Mouse (Mus musculus): Measurements from ENCODE around the gene Bik.

Gene Bik

DNA sequence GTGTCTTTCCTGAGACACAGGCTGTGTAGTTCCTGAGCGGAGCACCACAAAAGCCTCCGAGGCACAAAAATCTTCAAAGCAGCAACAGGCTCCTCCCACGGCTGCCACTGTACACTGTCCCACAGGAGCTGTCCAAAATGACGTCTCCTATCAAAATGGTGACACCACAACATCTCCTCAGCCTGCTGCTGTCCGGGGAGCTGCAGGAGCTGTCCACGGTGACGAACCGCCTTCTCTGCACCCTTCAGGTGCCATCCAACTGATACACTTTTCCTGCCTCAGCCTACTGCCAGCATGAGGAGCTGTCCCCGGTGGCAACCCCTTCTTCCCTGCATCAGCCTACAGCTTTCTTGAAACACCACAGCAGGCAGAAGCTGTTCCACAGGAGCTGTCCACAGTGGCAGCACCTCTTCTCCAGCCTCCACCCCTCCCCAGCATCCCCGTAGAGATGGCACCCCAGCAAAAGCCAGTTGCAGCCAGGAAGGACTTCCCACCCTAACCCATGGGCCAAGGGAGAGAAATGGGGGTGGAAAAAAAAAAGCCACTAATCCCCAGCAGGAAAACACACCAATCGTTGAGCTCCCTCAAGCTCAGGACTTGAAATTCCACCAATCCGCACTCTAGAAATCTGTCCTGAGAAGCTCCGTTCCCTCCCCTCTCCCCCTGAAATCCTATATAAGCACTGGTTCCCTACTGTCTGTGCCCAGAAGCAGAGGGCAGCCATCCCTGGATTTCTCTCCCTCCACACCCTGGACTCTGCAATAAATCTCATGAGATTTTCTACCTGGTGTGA is 14.0 kb upstream of the Bik start:
- DNase-seq (ENCODE audit: low read depth, low spot score), result no peak

DNA sequence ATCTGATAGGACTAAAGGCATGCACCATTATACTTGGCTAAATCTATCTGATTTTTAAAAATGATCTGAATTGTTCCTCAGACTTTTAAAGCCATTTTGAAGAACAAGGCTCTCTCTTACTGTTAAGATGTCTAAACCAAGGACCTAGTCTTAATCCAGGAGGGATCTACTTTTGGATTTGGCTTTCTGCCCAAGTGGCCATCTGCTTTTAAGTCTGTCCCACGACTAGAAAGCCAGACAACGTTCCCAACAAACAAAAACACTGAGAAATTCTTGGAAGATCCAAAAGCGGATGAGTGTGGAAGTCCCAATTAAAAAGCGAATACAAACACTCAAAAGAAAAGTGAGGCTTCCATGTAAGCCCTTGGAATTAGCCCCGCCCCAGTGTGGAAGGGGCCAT is 11.6 kb upstream of the Bik start:
- DNase-seq (ENCODE audit: low read depth, low spot score), result no peak

DNA sequence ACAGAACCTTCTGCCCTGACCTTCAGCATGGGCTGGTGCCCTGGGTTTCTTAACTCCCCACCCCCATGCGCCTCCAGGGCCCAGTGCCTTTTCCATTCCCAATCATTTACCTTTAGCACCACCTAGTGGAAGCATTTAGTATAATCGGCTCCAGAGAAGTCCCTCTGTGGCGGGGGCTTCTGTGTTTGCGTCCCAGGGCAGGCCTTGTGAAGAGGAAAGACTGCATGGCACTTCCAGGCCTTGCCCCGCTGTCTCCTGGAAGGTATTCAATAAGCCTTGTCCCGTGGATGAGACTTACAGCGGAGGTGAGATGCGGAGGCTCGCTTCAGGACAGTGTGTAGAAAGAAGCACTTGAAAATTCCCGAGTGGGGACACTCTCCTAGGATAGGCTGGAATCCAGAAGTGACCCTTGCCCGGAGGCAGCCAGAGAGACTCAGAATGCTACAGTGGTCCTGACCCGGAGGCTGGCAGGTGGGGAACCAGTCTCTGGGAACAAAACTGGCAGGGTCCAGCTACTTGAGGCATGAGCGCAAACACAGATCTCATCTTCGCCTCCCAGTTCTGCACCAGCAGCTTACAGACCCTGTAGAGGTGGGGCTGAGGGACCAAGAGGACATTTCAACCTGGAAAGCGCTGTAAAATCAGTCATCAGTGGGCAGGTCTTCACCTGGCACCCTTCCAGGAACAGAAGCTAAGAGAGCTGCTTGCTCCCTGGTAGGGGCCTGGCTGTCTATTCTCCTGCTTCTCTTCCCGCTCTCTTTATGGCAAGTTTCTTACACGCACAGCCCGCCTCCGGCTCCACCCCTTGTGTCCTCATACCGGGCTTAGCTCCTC is 8.2 kb upstream of the Bik start:
- peak; percentile 72 for DNase-seq (ENCODE audit: low read depth, low spot score)

DNA sequence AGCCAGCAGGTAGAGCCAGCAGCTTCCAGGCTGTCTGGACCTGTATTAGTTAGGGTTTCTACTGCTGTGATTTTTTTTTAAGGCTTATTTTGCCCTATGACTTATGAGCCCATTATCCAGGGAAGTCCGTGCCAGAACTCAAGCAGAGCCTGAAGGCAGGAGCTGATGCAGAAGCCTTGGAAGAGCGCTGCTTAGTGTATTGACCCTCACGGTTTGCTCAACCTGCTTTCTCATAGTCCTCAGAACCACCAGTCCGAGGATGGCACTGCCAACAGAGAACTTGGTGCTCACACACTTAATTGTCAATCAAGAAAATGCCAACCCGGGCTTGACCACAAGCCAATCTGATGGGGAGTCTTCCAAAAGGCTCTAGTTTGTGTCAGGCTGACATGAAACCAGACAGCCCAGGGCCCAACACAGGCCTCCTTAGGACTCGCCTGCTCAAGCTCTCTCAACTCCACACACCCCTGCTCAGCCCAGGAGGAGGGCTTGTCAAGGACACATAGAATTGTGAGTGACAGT is 5.7 kb upstream of the Bik start:
- no peak for DNase-seq (ENCODE audit: low read depth, low spot score)

DNA sequence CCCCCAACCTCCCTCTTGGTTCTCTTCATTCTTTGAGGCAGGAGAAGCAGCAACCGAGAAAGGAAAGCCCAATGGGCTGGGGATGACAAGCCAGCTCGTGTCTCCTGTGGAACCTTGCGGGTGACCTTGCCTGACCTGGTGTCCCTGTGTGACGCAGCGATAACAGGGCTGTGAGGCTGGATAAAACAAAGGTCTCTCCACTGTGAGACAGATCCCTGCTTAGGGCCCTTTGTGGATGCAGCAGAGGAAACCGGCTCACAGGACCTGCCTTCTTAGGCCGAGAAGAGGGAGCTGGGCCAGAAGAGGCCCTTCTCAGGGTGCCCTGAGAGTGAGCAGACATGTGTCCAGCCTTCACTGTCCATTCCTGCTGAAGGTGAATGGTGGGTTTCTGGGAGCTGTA is 3.5 kb upstream of the Bik start:
- DNase-seq (ENCODE audit: low read depth, low spot score), result no peak

DNA sequence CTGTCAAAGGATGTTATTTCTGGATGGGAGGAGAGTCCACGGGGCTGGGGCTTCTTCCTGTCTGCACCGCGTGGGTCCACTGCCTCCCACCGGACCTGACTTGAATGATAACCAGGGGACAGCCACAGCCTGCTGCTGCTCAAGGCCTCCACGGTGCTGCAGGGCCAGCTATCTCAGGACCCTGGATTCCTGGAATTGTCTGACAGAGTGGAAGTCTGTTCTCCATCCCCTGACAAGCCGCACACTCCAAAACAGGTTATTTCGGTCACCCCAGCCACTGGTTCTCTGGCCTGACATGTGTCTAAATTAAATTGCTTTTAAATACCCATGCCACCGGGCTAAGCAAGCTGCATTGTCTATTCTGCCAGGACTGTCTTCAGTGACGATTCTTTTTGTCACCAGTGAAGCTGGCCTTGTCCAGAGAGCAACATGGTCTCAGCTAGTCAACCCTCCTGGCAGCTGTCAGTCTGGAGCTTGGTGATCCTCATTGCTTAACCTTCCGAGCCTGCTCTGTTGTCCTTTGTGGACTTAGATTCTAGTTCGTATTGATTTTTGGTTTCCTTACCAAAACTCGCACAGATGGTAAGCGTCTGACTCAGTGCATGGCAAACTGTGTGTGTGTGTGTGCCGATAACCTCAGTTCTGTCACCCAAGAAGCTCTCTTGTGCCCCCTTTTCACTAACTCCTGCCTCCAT is 2.9 kb upstream of the Bik start:
- no peak for DNase-seq (ENCODE audit: low read depth, low spot score)

DNA sequence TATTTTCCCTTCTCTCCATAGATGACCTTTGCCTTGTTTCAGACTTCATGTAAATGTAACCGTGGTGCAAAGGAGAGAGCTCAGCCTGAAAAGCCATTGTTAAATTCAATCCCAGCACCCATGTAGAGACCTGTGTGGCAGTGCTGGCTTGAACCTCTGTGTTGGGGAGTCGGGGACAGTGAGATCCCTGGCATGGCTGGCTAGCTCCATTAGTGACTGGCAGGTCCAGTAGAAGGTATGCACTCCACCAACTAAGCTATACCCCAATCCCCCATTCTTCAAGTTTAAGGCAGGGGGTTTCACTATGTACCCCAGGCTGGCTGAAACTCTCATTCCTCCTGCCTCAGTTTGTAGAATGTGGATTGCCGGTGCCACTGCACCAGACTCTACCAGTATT is 2.3 kb upstream of the Bik start:
- no peak for DNase-seq (ENCODE audit: low read depth, low spot score)

DNA sequence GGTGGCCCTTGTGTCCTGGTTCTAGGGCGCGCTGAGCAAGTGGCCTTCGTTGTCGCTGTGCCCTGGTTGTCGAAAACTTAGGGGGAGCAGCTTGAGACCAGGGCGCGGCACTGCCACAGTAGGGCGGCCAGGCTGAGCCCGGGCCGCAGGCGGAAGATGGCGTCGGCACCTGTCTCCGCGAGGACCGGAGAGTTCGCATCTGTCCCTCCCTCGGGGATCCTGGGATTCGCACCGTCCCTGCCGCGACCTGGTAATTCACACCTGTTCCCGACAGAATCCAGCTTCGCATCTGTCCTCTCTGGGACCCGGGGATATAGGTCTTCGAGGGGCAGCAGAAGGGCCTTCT is 403 bp downstream of the Bik start:
- no peak for DNase-seq (ENCODE audit: low read depth, low spot score)

DNA sequence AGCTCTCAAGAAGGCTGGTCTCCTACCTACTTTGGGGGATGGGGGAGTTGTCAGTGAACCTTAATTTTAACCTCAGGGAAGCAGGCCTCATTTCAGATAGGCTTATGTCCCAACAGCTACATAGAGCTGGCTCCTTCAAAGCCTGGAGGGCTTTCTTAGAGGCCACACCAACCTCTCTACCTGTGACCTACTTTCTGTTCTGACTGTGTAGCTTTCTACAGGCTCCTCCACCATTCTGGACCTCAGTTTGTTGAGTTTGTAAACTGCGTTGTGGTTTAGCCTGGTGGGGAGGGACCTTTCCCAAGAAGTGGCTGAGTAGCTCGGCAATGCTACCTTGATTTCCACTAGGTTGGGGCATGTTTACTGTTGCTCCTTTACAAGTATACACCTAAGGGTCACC is 1.1 kb downstream of the Bik start:
- DNase-seq (ENCODE audit: low read depth, low spot score), result no peak

- DNase-seq (ENCODE audit: low read depth, low spot score), result no peak
These were observed 2.2 kb downstream of the Bik start for GRCm38 (mm10) chr15:83528892-83529291.

DNA sequence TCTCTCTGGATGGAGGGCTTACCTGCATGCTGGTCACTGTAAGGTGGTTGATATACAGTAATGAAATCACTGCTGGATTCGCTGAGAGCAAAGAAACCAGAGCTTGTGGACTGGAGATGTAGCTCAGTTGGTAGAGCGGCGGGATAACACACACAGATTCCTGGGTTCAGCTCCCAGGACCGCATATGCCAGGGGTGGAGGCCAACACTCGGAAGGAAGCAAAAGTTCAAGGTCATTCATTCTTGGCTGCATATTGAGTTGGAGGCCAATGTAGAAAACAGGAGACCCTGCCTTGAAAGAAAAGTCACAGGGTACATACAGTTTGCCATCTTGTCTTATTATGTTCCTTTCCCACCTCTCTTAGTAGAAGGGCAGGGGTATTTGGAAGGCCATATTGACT is 3.1 kb downstream of the Bik start:
- no peak for DNase-seq (ENCODE audit: low read depth, low spot score)

- DNase-seq (ENCODE audit: low read depth, low spot score), result no peak
These were observed 3.6 kb downstream of the Bik start for GRCm38 (mm10) chr15:83530233-83530632.

- no peak for DNase-seq (ENCODE audit: low read depth, low spot score)
These were observed 4.0 kb downstream of the Bik start for GRCm38 (mm10) chr15:83530688-83531087.

GRCm38 (mm10) chr15:83531961-83532469 is 5.4 kb downstream of the Bik start:
- no peak for DNase-seq (ENCODE audit: low read depth, low spot score)

DNA sequence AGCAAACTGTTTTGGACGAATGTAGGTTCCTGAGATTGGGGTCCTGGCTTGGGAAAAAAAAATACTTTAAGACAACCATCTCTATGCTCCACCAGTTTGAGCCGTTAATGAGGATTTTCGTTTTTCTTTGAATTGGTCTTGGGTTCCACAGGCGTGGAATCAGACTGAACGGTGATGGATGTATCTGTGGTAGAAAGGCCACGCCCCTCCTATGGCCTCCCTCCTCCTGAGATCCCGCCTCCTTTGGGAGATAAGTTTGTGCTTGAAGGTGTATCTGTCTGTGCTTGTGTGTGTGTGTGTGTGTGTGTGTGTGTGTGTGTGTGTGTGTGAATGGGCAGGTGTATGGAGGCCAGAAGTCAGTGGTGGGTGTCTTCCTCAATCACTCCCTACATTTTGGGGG is 5.9 kb downstream of the Bik start:
- no peak for DNase-seq (ENCODE audit: low read depth, low spot score)

GRCm38 (mm10) chr15:83534960-83535889 is 8.6 kb downstream of the Bik start:
- DNase-seq (ENCODE audit: low read depth, low spot score), result no peak

GRCm38 (mm10) chr15:83535890-83536231 is 9.2 kb downstream of the Bik start:
- DNase-seq (ENCODE audit: low read depth, low spot score), result no peak

GRCm38 (mm10) chr15:83538855-83539254 is 12.2 kb downstream of the Bik start:
- no peak for DNase-seq (ENCODE audit: low read depth, low spot score)

DNA sequence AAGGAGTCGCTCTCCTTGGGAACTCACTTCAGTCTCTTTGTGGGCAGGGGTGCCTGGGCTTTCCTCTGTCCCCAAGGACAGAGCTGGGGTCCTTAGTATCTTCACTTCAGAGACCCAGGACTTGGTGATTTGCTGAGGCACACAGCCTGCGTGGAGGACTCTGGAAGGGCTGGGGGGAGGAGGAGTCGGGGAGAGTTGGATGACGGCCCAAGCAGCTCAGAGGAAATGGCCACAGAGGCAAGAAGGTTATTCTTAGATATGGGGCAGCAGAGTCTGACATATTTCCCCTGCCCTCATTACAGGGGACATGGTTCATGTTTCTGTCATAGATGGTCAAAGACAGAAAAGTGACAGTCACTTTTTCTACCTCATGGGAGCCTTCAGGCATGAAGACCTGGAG is 13.2 kb downstream of the Bik start:
- no peak for DNase-seq (ENCODE audit: low read depth, low spot score)

GRCm38 (mm10) chr15:83541647-83542287 is 15.1 kb downstream of the Bik start:
- no peak for DNase-seq (ENCODE audit: low read depth, low spot score)

- no peak for DNase-seq (ENCODE audit: low read depth, low spot score)
These were observed 19.4 kb downstream of the Bik start for GRCm38 (mm10) chr15:83546029-83546428.
